Comparison of ENCODE assay signal across 18 mouse cellular contexts in genomic region chrX:21589811-21590210, GRCm38 (mm10).
A peak's percentile ranks its signal among the peaks of the same experiment; 100 is the strongest.
DNase-seq lines count a peak whose midpoint lies in the region; ATAC-seq lines count a peak whose summit lies in the region.
"Had no signal": no experiment of that assay in that cellular context is flagged by ENCODE, and none has a peak within 500 bp of the region (broad histone marks: within the 10 kb centered on the region; RNA-seq: fewer than 3 reads in every experiment).

No protein-coding gene starts in this region.

- H3K4me2 ChIP-seq in lung, embryonic 16.5 days (ENCODE audit: low read depth, low read length) = no peak overlapping the region
- H3K4me2 ChIP-seq: embryonic facial prominence, embryonic 12.5 days; forebrain, embryonic 13.5 days; forebrain, embryonic 15.5 days had no signal

- no peak overlapping the region for H3K27ac ChIP-seq in lung, embryonic 16.5 days (ENCODE audit: low read length)
- H3K27ac ChIP-seq: embryonic facial prominence, embryonic 10.5 days; embryonic facial prominence, embryonic 12.5 days; forebrain, embryonic 13.5 days; forebrain, embryonic 15.5 days had no signal

- 53% methylated on average over 4 of the region's 4 CpGs for WGBS in lung, embryonic 16.5 days

- no peaks in the 10 kb centered on the region for H3K36me3 ChIP-seq in lung, embryonic 16.5 days (ENCODE audit: control insufficient read depth, insufficient read depth, low read length)
- H3K36me3 ChIP-seq: embryonic facial prominence, embryonic 10.5 days; embryonic facial prominence, embryonic 12.5 days; forebrain, embryonic 15.5 days had no signal

- H3K9ac ChIP-seq in lung, embryonic 16.5 days (ENCODE audit: low read length) = no peak overlapping the region
- H3K9ac ChIP-seq: embryonic facial prominence, embryonic 12.5 days; forebrain, embryonic 13.5 days; forebrain, embryonic 15.5 days; forebrain, postnatal 0 days had no signal

- H3K9me3 ChIP-seq in lung, embryonic 16.5 days (ENCODE audit: control insufficient read depth, low read length) = no peaks in the 10 kb centered on the region
- H3K9me3 ChIP-seq: embryonic facial prominence, embryonic 10.5 days; embryonic facial prominence, embryonic 12.5 days; forebrain, embryonic 13.5 days; forebrain, embryonic 15.5 days had no signal

- no peaks in the 10 kb centered on the region for H3K4me1 ChIP-seq in lung, embryonic 16.5 days (replicated peaks; ENCODE audit: control insufficient read depth, insufficient read depth, low read length)
- H3K4me1 ChIP-seq: embryonic facial prominence, embryonic 10.5 days; embryonic facial prominence, embryonic 12.5 days; forebrain, embryonic 13.5 days; forebrain, embryonic 15.5 days had no signal

- no peaks in the 10 kb centered on the region for H3K27me3 ChIP-seq in lung, embryonic 16.5 days (ENCODE audit: control insufficient read depth, insufficient read depth, low read depth, low read length)
- H3K27me3 ChIP-seq: embryonic facial prominence, embryonic 12.5 days; forebrain, embryonic 13.5 days; forebrain, embryonic 15.5 days had no signal

- no peak overlapping the region for H3K4me3 ChIP-seq in lung, embryonic 16.5 days (ENCODE audit: low read length)
- H3K4me3 ChIP-seq: embryonic facial prominence, embryonic 10.5 days; embryonic facial prominence, embryonic 12.5 days; forebrain, embryonic 13.5 days; forebrain, embryonic 15.5 days had no signal

- ATAC-seq in lung, embryonic 16.5 days (ENCODE audit: low read depth) = 0 out of 2 replicates have a peak, but pooled peaks have one; percentile 51
- ATAC-seq: forebrain, embryonic 13.5 days; forebrain, embryonic 15.5 days; forebrain, postnatal 0 days had no signal

- DNase-seq in lung, postnatal 36 days = no peak
- peak; percentile 49 for DNase-seq in retina, embryonic 14.5 days (ENCODE audit: low spot score)
- DNase-seq in retina, postnatal 1 day = peak; percentile 59
- DNase-seq in cerebellum, postnatal 36 days = no peak
- DNase-seq: adrenal gland, adult 2 months; adrenal gland, postnatal 10 days; adrenal gland, postnatal 25 days; cerebellum, adult 11 months; cerebellum, adult 18-20 months; cerebellum, adult 8-10 months; cerebellum, adult 9-11 months; cerebellum, postnatal 14 days; forebrain, postnatal 0 days had no signal

Comparison
In these comparisons a context has a peak if more than half of its experiments do, and no peak if none do; other contexts are left out.
1. DNase-seq: peak in retina, embryonic 14.5 days (single experiment) and retina, postnatal 1 day (single experiment); none in lung, postnatal 36 days (single experiment) and cerebellum, postnatal 36 days (0 of 2).